Mouse (Mus musculus): ENCODE measurements around the gene Carnmt1. TPM values are rescaled to one million over a fixed set of nuclear protein-coding genes. Genes with fewer than 3 reads are reported as not detected.

Gene Carnmt1
- polyA plus RNA-seq, 1 experiment from 2014 or later = 18.0 TPM

DNA sequence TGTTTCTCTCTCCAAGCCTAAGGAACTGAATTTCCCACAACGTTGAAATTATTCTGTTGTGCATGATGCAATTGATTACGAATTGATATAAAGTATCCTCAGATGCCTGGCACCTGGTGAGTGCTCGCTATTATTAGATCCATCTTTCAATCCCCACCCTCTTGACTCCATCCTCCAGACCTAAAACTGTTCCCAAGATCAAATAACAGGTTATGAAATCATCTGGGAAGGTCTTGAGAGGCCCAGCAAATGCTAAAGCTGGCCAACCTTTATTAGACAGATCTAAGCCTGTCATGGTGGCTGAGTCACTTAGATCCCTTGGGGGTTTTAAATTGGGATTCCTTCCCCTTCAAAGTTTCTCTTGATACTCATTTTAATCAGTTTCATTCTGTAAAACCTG is 10.1 kb upstream of the Carnmt1 start:
- Histone ChIP-seq H3K27me3 (ENCODE audit: control insufficient read depth, insufficient read depth, low read length) (no peaks in the 10 kb centered on the region), H3K4me2 (ENCODE audit: low read length) (no peak overlapping the region), H3K27ac (replicated peaks; ENCODE audit: low read depth, low read length) (no peak overlapping the region), H3K9ac (replicated peaks; ENCODE audit: low read length) (no peak overlapping the region), H3K36me3 (ENCODE audit: control insufficient read depth, insufficient read depth, low read length) (no peaks in the 10 kb centered on the region), H3K4me3 (replicated peaks; ENCODE audit: low read depth, low read length) (no peak overlapping the region), H3K4me1 (ENCODE audit: control insufficient read depth, insufficient read depth, low read length) (no peaks in the 10 kb centered on the region), H3K9me3 (ENCODE audit: control insufficient read depth, low read length) (no peaks in the 10 kb centered on the region)
- 92% methylated on average over 3 of the region's 3 CpGs for WGBS
- no peak for ATAC-seq (ENCODE audit: low FRiP score, low TSS enrichment)
- no peak for DNase-seq

DNA sequence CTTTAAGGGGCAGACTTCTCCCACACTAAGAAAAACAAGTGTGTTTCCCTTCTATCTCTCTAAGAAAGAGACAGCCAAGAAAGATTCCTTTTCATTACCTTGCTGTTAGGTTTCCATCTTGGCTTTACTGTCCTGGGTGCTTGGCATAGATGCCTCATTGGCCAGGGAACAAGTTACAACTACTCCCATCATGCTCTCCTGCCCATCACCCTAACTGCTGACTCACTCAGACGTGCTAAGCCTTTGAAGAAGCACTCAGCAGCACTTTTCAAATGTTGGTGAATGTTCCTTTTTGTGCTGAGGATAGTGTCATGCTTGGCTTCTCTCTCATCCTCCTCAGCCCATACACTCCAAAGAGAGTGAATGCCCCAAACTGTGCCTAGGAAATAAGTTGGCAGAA is 8.9 kb upstream of the Carnmt1 start:
- no peak overlapping the region for H3K4me3 ChIP-seq (replicated peaks; ENCODE audit: low read depth, low read length)
- H3K9me3 ChIP-seq (ENCODE audit: control insufficient read depth, low read length) = no peaks in the 10 kb centered on the region
- 25% methylated on average over 1 of the region's 1 CpGs for WGBS
- H3K4me2 ChIP-seq (ENCODE audit: low read length) = no peak overlapping the region
- no peaks in the 10 kb centered on the region for H3K4me1 ChIP-seq (ENCODE audit: control insufficient read depth, insufficient read depth, low read length)
- H3K36me3 ChIP-seq (ENCODE audit: control insufficient read depth, insufficient read depth, low read length) = no peaks in the 10 kb centered on the region
- H3K9ac ChIP-seq (replicated peaks; ENCODE audit: low read length) = no peak overlapping the region
- ATAC-seq (ENCODE audit: low FRiP score, low TSS enrichment) (no peak), DNase-seq (no peak)
- H3K27me3 ChIP-seq (ENCODE audit: control insufficient read depth, insufficient read depth, low read length) = no peaks in the 10 kb centered on the region
- H3K27ac ChIP-seq (replicated peaks; ENCODE audit: low read depth, low read length) = no peak overlapping the region

DNA sequence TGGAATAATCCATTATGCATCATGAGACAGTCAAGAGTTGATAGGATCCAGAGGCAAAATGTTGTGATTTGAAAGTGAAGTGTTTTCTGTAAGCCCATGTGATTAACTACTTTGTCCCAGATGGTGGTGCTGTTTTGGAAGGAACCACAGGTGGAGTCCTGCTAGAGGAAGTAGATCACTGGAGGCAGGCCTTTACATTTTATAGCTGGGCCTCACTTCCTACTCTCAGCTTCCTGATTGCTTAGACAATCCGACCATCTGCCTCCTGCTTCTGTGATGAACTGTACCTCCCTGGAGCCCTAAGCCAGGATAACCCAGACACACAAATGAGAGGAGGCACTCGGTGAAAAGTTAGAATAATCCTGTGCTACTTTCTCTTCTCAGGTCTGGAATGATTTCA is 6.7 kb upstream of the Carnmt1 start:
- Histone ChIP-seq H3K4me3 (replicated peaks; ENCODE audit: low read depth, low read length) (no peak overlapping the region), H3K9me3 (ENCODE audit: control insufficient read depth, low read length) (no peaks in the 10 kb centered on the region), H3K36me3 (ENCODE audit: control insufficient read depth, insufficient read depth, low read length) (no peaks in the 10 kb centered on the region), H3K9ac (replicated peaks; ENCODE audit: low read length) (no peak overlapping the region), H3K27ac (replicated peaks; ENCODE audit: low read depth, low read length) (no peak overlapping the region), H3K27me3 (ENCODE audit: control insufficient read depth, insufficient read depth, low read length) (no peaks in the 10 kb centered on the region), H3K4me2 (ENCODE audit: low read length) (no peak overlapping the region), H3K4me1 (ENCODE audit: control insufficient read depth, insufficient read depth, low read length) (no peaks in the 10 kb centered on the region)
- ATAC-seq (ENCODE audit: low FRiP score, low TSS enrichment) (no peak), DNase-seq (no peak)
- 69% methylated on average over 2 of the region's 2 CpGs for WGBS

DNA sequence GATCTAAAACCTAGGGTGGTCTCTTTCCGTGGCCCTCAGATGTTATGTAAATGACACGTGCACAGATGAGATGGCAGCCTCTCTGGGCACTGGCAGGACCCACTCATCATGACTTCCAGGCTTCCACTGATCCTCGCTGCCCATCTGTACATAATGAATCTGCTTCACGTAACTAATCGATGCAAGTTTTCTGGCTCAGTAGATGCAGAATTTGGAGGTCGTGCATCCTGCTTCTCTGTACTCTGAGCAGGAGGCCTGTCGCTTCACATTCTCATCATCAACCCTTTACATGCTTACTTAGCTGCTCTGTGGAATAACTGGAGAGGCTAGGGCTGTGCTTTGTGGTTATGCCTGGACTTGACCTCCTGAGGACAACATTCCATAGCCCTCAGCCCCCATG is 3.6 kb upstream of the Carnmt1 start:
- DNase-seq = no peak

DNA sequence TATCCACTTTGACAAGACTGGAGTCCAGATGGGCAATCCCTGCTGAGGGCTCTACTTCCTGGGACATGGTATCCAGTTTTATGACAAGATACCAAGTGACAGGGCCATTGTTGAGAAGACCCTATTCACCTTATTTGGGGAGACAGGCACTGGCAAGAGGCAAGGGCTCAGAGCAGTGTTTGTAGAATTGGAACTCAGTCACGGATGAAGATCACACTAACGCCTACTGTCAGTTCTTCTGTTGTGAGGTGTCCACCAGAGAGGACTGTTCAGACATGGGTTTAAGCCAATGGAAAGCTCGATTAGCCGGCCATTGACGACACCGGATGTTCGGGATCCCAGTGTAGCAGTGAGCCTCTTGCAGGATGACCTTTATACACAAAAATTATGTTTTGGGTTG is 1.0 kb upstream of the Carnmt1 start:
- H3K4me2 ChIP-seq (ENCODE audit: low read length) = no peak overlapping the region
- H3K36me3 ChIP-seq (ENCODE audit: control insufficient read depth, insufficient read depth, low read length) = no peaks in the 10 kb centered on the region
- no peaks in the 10 kb centered on the region for H3K27me3 ChIP-seq (ENCODE audit: control insufficient read depth, insufficient read depth, low read length)
- 48% methylated on average over 7 of the region's 7 CpGs for WGBS
- DNase-seq = no peak
- H3K4me3 ChIP-seq (replicated peaks; ENCODE audit: low read depth, low read length) = no peak overlapping the region
- H3K9me3 ChIP-seq (ENCODE audit: control insufficient read depth, low read length) = no peaks in the 10 kb centered on the region
- H3K9ac ChIP-seq (replicated peaks; ENCODE audit: low read length) = no peak overlapping the region
- no peak overlapping the region for H3K27ac ChIP-seq (replicated peaks; ENCODE audit: low read depth, low read length)
- H3K4me1 ChIP-seq (ENCODE audit: control insufficient read depth, insufficient read depth, low read length) = peaks cover 20% of the 10 kb centered on the region
- no peak for ATAC-seq (ENCODE audit: low FRiP score, low TSS enrichment)

More for the DNA sequence above, 3.6 kb upstream of the Carnmt1 start:
- H3K36me3 ChIP-seq (ENCODE audit: control insufficient read depth, insufficient read depth, low read length) = no peaks in the 10 kb centered on the region
- H3K27ac ChIP-seq (replicated peaks; ENCODE audit: low read depth, low read length) = no peak overlapping the region
- no peaks in the 10 kb centered on the region for H3K27me3 ChIP-seq (ENCODE audit: control insufficient read depth, insufficient read depth, low read length)
- H3K4me1 ChIP-seq (ENCODE audit: control insufficient read depth, insufficient read depth, low read length) = peaks cover 3% of the 10 kb centered on the region
- H3K9me3 ChIP-seq (ENCODE audit: control insufficient read depth, low read length) = no peaks in the 10 kb centered on the region
- H3K9ac ChIP-seq (replicated peaks; ENCODE audit: low read length) = no peak overlapping the region
- no peak for ATAC-seq (ENCODE audit: low FRiP score, low TSS enrichment)
- H3K4me3 ChIP-seq (replicated peaks; ENCODE audit: low read depth, low read length) = no peak overlapping the region
- WGBS = 75% methylated on average over 7 of the region's 7 CpGs
- no peak overlapping the region for H3K4me2 ChIP-seq (ENCODE audit: low read length)

DNA sequence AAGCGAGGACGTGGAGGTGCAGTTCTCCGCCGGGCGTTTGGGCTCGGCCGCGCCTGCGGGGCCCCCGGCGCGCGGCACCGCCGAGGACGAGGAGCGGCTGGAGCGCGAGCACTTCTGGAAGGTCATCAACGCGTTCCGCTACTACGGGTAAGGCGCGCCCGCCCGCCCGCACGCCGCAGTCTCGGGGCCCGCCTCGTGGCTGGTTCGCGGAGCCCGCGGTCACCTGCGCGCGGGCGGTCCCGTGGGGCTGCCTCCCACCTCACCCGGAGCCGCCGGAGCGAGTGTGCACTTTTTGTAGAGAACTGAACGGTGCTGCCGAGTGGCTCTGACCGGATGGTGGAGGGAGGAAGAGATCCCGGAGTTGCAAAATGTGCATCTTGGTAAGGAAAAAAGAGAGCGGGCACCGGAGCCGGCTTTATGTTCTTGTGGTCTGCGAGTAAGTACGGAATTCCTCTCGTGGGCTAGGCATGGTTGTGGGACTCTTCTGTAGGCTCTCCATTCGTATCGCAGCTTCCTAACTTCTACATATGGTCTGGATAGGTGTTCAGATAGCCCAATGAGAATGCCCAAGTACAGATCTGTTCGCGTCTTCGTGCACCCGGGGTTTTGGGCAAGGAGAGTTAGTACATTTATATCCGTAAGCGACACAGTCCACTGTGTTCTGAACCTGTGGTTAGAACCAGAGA is 635 bp downstream of the Carnmt1 start:
- Histone ChIP-seq H3K9me3 (ENCODE audit: control insufficient read depth, low read length) (no peaks in the 10 kb centered on the region), H3K4me1 (ENCODE audit: control insufficient read depth, insufficient read depth, low read length) (peaks cover 20% of the 10 kb centered on the region), H3K27ac (replicated peaks; ENCODE audit: low read depth, low read length) (peak overlapping the region; percentile 77), H3K4me2 (ENCODE audit: low read length) (peak overlapping the region; percentile 80), H3K4me3 (replicated peaks; ENCODE audit: low read depth, low read length) (peak overlapping the region; percentile 79), H3K36me3 (ENCODE audit: control insufficient read depth, insufficient read depth, low read length) (no peaks in the 10 kb centered on the region), H3K9ac (replicated peaks; ENCODE audit: low read length) (peak overlapping the region; percentile 77), H3K27me3 (ENCODE audit: control insufficient read depth, insufficient read depth, low read length) (no peaks in the 10 kb centered on the region)
- peak; percentile 65 for ATAC-seq (ENCODE audit: low FRiP score, low TSS enrichment)
- under 1% methylated on average over 55 of the region's 64 CpGs for WGBS
- peak; percentile 73 for DNase-seq

DNA sequence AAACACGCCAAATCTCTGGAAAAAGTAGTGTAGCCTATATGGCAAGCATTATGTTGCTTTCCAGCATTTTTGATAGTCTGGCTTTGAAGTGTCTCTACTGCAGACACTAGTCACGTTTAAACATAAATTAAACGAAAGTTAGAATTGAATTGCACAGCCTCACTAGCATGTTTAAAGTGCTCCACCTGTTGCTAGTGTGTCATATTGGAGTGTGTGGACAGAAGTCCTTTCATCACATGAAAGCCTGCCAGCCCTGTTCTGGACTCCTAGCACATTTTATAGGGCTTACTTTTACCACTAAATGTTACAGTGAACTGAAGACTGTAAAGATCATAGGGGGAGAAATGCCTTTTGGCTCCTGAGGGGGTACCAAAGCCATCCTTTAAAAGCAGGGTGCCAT is 1.9 kb downstream of the Carnmt1 start:
- H3K4me3 ChIP-seq (replicated peaks; ENCODE audit: low read depth, low read length) = peak overlapping the region; percentile 79
- no peaks in the 10 kb centered on the region for H3K27me3 ChIP-seq (ENCODE audit: control insufficient read depth, insufficient read depth, low read length)
- ATAC-seq (ENCODE audit: low FRiP score, low TSS enrichment) (no peak), DNase-seq (peak; percentile 18)
- H3K4me2 ChIP-seq (ENCODE audit: low read length) = peak overlapping the region; percentile 80
- H3K9ac ChIP-seq (replicated peaks; ENCODE audit: low read length) = no peak overlapping the region
- no peak overlapping the region for H3K27ac ChIP-seq (replicated peaks; ENCODE audit: low read depth, low read length)
- peaks cover 20% of the 10 kb centered on the region for H3K4me1 ChIP-seq (ENCODE audit: control insufficient read depth, insufficient read depth, low read length)
- 65% methylated on average over 3 of the region's 3 CpGs for WGBS
- H3K36me3 ChIP-seq (ENCODE audit: control insufficient read depth, insufficient read depth, low read length) = no peaks in the 10 kb centered on the region
- no peaks in the 10 kb centered on the region for H3K9me3 ChIP-seq (ENCODE audit: control insufficient read depth, low read length)

DNA sequence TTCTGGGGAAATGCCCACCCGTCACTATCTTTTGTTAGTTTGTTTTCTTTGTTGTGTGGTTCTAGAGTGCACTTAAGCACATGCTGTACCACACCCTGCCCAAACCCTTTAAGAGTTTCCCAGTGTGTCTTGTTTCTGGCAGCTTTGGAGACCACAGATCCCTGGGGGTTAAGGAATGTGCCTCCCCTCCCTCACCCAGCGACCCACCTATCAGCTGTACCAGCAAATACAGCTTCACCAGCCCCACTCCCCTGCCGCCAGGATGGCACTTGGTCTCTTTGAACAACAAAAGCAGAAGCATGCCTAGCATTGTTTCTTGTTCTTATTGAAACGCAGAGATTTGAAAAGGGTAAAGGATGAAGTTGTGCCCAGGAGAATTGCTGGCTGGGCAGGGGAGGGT is 2.6 kb downstream of the Carnmt1 start:
- Histone ChIP-seq H3K27ac (replicated peaks; ENCODE audit: low read depth, low read length) (no peak overlapping the region), H3K36me3 (ENCODE audit: control insufficient read depth, insufficient read depth, low read length) (no peaks in the 10 kb centered on the region), H3K4me3 (replicated peaks; ENCODE audit: low read depth, low read length) (0 out of 2 replicates have a peak overlapping the region, but pooled peaks have one; percentile 5), H3K4me2 (ENCODE audit: low read length) (peak overlapping the region; percentile 80), H3K9me3 (ENCODE audit: control insufficient read depth, low read length) (no peaks in the 10 kb centered on the region), H3K27me3 (ENCODE audit: control insufficient read depth, insufficient read depth, low read length) (no peaks in the 10 kb centered on the region), H3K4me1 (ENCODE audit: control insufficient read depth, insufficient read depth, low read length) (peaks cover 20% of the 10 kb centered on the region), H3K9ac (replicated peaks; ENCODE audit: low read length) (no peak overlapping the region; the same call in 1 of the 2 replicates)
- no peak for DNase-seq
- no peak for ATAC-seq (ENCODE audit: low FRiP score, low TSS enrichment)
- 8% methylated on average over 4 of the region's 4 CpGs for WGBS

DNA sequence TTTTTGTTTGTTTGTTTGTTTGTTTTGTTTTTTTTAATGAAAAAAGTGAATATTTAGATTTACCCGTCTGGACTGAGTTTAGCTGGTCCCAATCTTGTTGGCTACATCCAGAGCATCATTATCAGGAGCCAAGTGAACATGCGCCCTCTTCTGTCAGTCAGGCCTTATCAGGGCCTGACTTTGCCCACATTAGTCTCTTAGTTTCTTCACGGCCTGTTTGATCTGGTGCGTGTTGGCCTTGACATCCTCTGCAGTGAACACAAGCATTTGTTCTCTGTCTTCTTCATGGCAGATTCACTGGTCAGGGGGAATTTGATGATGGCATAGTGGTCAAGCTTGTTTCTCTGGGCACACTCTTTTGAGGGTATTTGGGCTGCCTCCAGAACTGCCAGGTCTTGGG is 11.6 kb downstream of the Carnmt1 start:
- WGBS = 76% methylated on average over 4 of the region's 4 CpGs
- no peaks in the 10 kb centered on the region for H3K9me3 ChIP-seq (ENCODE audit: control insufficient read depth, low read length)
- ATAC-seq (ENCODE audit: low FRiP score, low TSS enrichment) (no peak), DNase-seq (no peak)
- no peaks in the 10 kb centered on the region for H3K27me3 ChIP-seq (ENCODE audit: control insufficient read depth, insufficient read depth, low read length)
- H3K4me1 ChIP-seq (ENCODE audit: control insufficient read depth, insufficient read depth, low read length) = no peaks in the 10 kb centered on the region
- H3K27ac ChIP-seq (replicated peaks; ENCODE audit: low read depth, low read length) = no peak overlapping the region
- no peak overlapping the region for H3K4me3 ChIP-seq (replicated peaks; ENCODE audit: low read depth, low read length)
- no peak overlapping the region for H3K9ac ChIP-seq (replicated peaks; ENCODE audit: low read length)
- H3K36me3 ChIP-seq (ENCODE audit: control insufficient read depth, insufficient read depth, low read length) = peaks cover 11% of the 10 kb centered on the region
- H3K4me2 ChIP-seq (ENCODE audit: low read length) = no peak overlapping the region

Measured in midbrain, embryonic 14.5 days (tissue).